Mouse (Mus musculus): ENCODE results near the gene Aars. TPM values are rescaled to one million over a fixed set of nuclear protein-coding genes. Genes with fewer than 3 reads are reported as not detected.

Gene Aars
- 11.3 TPM for polyA plus RNA-seq (2014; fragmentation: Illumina TruSeq; extraction: RNeasy Lipid Tissue Mini Kit (QIAGEN cat#74804))

GRCm38 (mm10) chr8:111032916-111033315, at the start of gene Aars:
Aars (plus strand) TSS chr8:111033144.

GRCm38 (mm10) chr8:110997547-110998531, 35.1 kb upstream of the Aars start, which contains the start of gene Ddx19a:
Ddx19a (minus strand) TSS chr8:110997800.

DNA sequence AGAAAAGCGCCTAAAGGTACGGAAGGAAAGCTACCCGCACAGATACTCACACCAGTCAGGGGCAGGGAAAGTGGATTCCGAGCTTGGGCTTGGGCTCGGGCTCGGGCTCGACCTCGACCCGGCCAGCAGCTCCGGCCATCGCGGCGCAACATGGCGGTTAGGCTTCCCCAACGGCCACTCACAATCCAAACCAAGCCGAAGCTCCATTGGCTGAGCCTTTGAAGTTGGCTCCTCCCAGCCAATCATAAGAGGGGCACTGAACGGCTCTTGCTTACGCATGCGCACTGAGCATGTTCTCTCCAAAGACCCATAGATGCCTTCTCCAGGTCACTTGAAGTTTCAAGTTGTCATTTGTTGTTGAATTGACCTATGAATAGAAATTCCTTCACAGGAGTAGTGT, 1.4 kb upstream of the Aars start, which contains the start of gene Ddx19b:
TSS of gene Ddx19b (minus strand) at position 180 of the 400 bp plus-strand sequence.

DNA sequence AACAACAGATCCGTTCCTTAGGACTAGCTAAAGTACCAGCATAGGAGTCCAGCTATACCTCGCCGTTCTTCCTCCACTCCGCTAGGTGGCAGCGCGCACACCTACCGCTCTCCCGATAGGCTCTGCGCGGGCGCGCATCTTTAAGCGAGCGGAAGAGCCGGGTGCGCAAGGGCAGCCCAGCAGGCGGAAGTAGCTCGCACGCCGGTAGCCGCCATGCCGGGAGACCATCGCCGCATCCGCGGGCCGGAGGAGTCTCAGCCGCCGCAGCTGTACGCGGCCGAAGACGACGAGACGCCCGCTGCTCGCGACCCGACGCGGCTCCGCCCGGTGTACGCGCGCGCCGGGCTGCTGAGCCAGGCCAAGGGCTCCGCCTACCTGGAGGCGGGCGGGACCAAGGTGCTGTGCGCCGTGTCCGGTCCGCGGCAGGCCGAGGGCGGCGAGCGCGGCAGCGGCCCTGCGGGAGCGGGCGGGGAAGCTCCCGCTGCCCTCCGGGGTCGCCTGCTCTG, 23.3 kb downstream of the Aars start, which contains the start of gene Exosc6:
TSS of gene Exosc6 (plus strand) at position 182 of the 506 bp plus-strand sequence.

DNA sequence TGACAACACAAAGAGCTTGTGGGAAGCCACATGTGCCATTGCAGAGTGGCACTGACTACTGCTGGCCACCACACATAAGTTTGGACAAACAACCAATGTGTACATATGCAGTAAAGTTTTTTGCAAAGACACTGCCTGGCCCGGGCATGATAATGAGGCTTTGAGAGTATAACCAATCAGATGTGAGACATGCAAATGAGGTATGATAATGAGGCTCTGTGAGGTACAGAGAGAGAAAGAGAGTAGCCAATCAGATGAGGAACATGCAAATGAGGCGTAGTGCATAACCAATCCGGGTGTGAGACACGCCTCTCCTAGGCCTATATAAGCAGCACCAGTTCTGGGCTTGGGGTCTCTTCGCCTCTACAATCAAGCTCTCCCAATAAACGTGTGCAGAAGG, 59.4 kb downstream of the Aars start, which contains the start of gene Clec18a:
TSS of gene Clec18a (minus strand) at position 101 of the 400 bp plus-strand sequence.

DNA sequence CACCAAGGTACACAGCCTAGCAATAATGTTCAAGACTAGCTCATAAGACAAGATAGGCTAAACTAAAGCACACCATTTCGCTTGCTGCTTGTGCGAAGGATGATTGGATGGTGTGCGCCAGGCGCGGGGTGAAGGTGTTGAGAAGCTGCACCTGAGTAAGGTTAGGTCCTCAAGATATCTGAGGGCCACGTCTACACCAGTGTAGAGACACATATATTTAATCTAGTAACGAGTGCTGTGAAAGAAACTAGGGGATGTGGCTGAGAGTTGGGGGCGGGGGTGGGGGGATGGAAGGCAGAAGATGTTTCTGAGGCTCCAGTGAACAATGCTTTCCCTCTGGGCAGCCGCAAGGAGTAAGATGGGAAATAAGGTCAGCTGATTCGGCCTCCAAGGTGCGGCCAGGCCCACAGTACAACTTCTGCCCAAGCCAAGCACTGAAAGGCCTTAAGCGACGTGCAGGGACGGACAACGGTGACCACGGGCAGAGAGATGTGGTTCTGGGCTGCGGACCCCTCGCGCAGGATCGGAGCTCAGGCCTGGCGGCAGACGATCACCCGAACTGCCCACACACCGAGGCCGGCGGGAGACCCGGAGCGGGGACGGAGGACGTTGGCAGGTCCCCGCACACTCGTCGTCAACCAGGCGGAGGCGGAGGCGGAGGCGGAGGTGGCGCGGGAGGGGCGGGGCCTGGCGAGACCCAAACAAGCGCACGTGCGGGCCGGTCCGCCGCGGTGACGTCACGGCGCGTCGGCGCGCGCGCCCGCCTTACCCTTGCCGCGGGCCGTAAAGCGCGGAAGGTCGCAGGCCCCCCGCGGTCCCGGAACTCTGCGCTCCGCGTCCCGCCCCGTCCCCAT, 61.1 kb downstream of the Aars start, which contains the start of gene Pdpr:
TSS of gene Pdpr (plus strand) at position 766 of the 854 bp plus-strand sequence.

Other genes with a start within 250 kb of the Aars start
- not detected for gene Il34, start 227.2 kb upstream of the Aars start, polyA plus RNA-seq (2014; fragmentation: Illumina TruSeq; extraction: RNeasy Lipid Tissue Mini Kit (QIAGEN cat#74804))
- 11.5 TPM for gene Cog4, start 186.5 kb upstream of the Aars start, polyA plus RNA-seq (2014; fragmentation: Illumina TruSeq; extraction: RNeasy Lipid Tissue Mini Kit (QIAGEN cat#74804))
- 111 TPM for gene Sf3b3, start 186.4 kb upstream of the Aars start, polyA plus RNA-seq (2014; fragmentation: Illumina TruSeq; extraction: RNeasy Lipid Tissue Mini Kit (QIAGEN cat#74804))
- gene Fuk, start 130.7 kb upstream of the Aars start, polyA plus RNA-seq (2014; fragmentation: Illumina TruSeq; extraction: RNeasy Lipid Tissue Mini Kit (QIAGEN cat#74804)) = 1.2 TPM
- 16.9 TPM for gene St3gal2, start 113.2 kb upstream of the Aars start, polyA plus RNA-seq (2014; fragmentation: Illumina TruSeq; extraction: RNeasy Lipid Tissue Mini Kit (QIAGEN cat#74804))
- gene Ddx19a, start 35.3 kb upstream of the Aars start, polyA plus RNA-seq (2014; fragmentation: Illumina TruSeq; extraction: RNeasy Lipid Tissue Mini Kit (QIAGEN cat#74804)) = 28.1 TPM
- gene Ddx19b, start 1.4 kb upstream of the Aars start, polyA plus RNA-seq (2014; fragmentation: Illumina TruSeq; extraction: RNeasy Lipid Tissue Mini Kit (QIAGEN cat#74804)) = 11.6 TPM
- gene Exosc6, start 23.2 kb downstream of the Aars start, polyA plus RNA-seq (2014; fragmentation: Illumina TruSeq; extraction: RNeasy Lipid Tissue Mini Kit (QIAGEN cat#74804)) = 10.0 TPM
- gene Clec18a, start 59.3 kb downstream of the Aars start, polyA plus RNA-seq (2014; fragmentation: Illumina TruSeq; extraction: RNeasy Lipid Tissue Mini Kit (QIAGEN cat#74804)) = not detected
- gene Pdpr, start 61.5 kb downstream of the Aars start, polyA plus RNA-seq (2014; fragmentation: Illumina TruSeq; extraction: RNeasy Lipid Tissue Mini Kit (QIAGEN cat#74804)) = 30.6 TPM
- gene Glg1, start 226.1 kb downstream of the Aars start, polyA plus RNA-seq (2014; fragmentation: Illumina TruSeq; extraction: RNeasy Lipid Tissue Mini Kit (QIAGEN cat#74804)) = 137 TPM